ENCODE assay signal across 8 mouse cellular contexts in the genomic region with DNA sequence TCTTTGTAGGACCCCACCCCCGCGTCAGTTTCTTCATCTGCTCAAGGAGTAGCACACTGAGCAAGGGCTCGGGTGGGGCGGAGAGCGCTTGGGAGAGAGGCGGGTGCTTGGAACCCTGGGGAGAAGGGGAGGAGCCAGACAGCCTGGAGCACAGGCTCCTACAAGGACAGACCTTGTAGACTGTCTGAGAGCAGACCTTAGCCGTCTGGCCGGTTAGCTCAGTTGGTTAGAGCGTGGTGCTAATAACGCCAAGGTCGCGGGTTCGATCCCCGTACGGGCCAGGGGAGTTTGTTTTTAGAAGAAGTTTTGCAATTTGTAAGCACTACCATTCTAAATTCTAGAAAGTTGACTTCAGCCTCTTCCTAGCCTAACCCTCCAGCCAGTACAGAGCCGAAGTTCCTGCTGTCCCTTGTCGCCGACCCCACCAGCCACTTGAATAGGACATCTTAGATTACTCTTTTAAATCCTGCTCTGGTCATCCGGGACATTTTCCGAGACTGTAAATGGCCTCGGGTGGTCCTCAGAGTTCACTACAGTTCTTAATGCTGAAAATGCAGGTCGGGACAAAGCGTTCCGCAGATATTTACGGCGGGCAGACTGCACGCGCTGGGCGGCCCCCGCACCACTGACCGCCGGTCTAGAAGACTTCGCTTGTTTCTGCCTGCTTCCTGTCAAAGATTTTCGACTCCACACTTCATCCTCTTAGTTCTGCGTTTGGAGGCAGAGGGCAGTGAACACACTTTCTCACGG. TPM values are rescaled to one million over a fixed set of nuclear protein-coding genes. Genes with fewer than 3 reads are reported as not detected.
DNase-seq lines count a peak whose midpoint lies in the region; ATAC-seq and TF ChIP-seq lines count a peak whose summit lies in the region.

No protein-coding gene starts in this region.

- peak; percentile 93 for ATAC-seq in heart, embryonic 15.5 days (replicated peaks; ENCODE audit: insufficient number of reproducible peaks, insufficient read depth, low FRiP score, low read depth)
- peak; percentile 92 for ATAC-seq in liver, embryonic 15.5 days (ENCODE audit: insufficient read depth)
- peak; percentile 73 for ATAC-seq in neural tube, embryonic 12.5 days (ENCODE audit: low FRiP score, low read depth)

- peaks cover 52% of the 10 kb centered on the region for H3K27me3 ChIP-seq in forebrain, embryonic 10.5 days (ENCODE audit: poor library complexity, severe bottlenecking)
- H3K27me3 ChIP-seq in heart, embryonic 15.5 days: no peaks in the 10 kb centered on the region
- peaks cover 8% of the 10 kb centered on the region for H3K27me3 ChIP-seq in liver, embryonic 15.5 days
- H3K27me3 ChIP-seq in neural tube, embryonic 12.5 days (replicated peaks): peaks cover 6% of the 10 kb centered on the region; the same call in 1 of the 2 replicates
- H3K27me3 ChIP-seq in testis, adult 2 months (ENCODE audit: control insufficient read depth, insufficient read depth, low read length): no peaks in the 10 kb centered on the region

- peak overlapping the region; percentile 62 for H3K27ac ChIP-seq in forebrain, embryonic 10.5 days
- peak overlapping the region; percentile 89 for H3K27ac ChIP-seq in heart, embryonic 15.5 days
- H3K27ac ChIP-seq in liver, embryonic 15.5 days (replicated peaks): peak overlapping the region; percentile 85
- H3K27ac ChIP-seq in neural tube, embryonic 12.5 days: no peak overlapping the region
- H3K27ac ChIP-seq in testis, adult 2 months (ENCODE audit: control insufficient read depth, insufficient read depth, low read depth, low read length): peak overlapping the region; percentile 76

- H3K9ac ChIP-seq in heart, embryonic 15.5 days: peak overlapping the region; percentile 71
- H3K9ac ChIP-seq in liver, embryonic 15.5 days: peak overlapping the region; percentile 61
- H3K9ac ChIP-seq in neural tube, embryonic 12.5 days: peak overlapping the region; percentile 33

- no peaks in the 10 kb centered on the region for H3K36me3 ChIP-seq in forebrain, embryonic 10.5 days (replicated peaks)
- no peaks in the 10 kb centered on the region for H3K36me3 ChIP-seq in heart, embryonic 15.5 days
- no peaks in the 10 kb centered on the region for H3K36me3 ChIP-seq in liver, embryonic 15.5 days (replicated peaks)
- no peaks in the 10 kb centered on the region for H3K36me3 ChIP-seq in neural tube, embryonic 12.5 days
- H3K36me3 ChIP-seq in testis, adult 2 months (ENCODE audit: control insufficient read depth, insufficient read depth, low read length): no peaks in the 10 kb centered on the region; the same call in 1 of the 2 replicates

- peak overlapping the region; percentile 82 for H3K4me2 ChIP-seq in heart, embryonic 15.5 days
- peak overlapping the region; percentile 97 for H3K4me2 ChIP-seq in liver, embryonic 15.5 days
- H3K4me2 ChIP-seq in neural tube, embryonic 12.5 days (replicated peaks): peak overlapping the region; percentile 58

- peak; percentile 71 for DNase-seq in CD4-positive, CD25-positive, alpha-beta regulatory T cell, adult 2 months (ENCODE audit: low read depth, low spot score)
- DNase-seq in c-Kit-positive CD71-negative TER-119-negative erythroid progenitor cells, embryonic 14.5 days (ENCODE audit: low read depth): peak; percentile 97
- peak; percentile 94 for DNase-seq in forebrain, embryonic 10.5 days (ENCODE audit: extremely low spot score, low spot score)
- peak; percentile 96 to 97 for DNase-seq in kidney, postnatal 36 days

- peaks cover 45% of the 10 kb centered on the region for H3K4me1 ChIP-seq in forebrain, embryonic 10.5 days
- peaks cover 21% of the 10 kb centered on the region for H3K4me1 ChIP-seq in heart, embryonic 15.5 days (replicated peaks)
- H3K4me1 ChIP-seq in liver, embryonic 15.5 days (replicated peaks): peaks cover 48% of the 10 kb centered on the region
- peaks cover 11% of the 10 kb centered on the region; the same call in 1 of the 2 replicates for H3K4me1 ChIP-seq in neural tube, embryonic 12.5 days
- peaks cover 34% of the 10 kb centered on the region for H3K4me1 ChIP-seq in testis, adult 2 months (ENCODE audit: control insufficient read depth, insufficient read depth, low read length)

- peak; percentile 38; the same call in 1 of the 2 replicates for TF ChIP-seq POLR2A in testis, adult 2 months (IDR thresholded peaks at IDR 0.05; ENCODE audit: control insufficient read depth, low read depth, low read length)

- no peaks in the 10 kb centered on the region for H3K9me3 ChIP-seq in forebrain, embryonic 10.5 days
- no peaks in the 10 kb centered on the region for H3K9me3 ChIP-seq in heart, embryonic 15.5 days (replicated peaks)
- no peaks in the 10 kb centered on the region for H3K9me3 ChIP-seq in liver, embryonic 15.5 days (replicated peaks)
- H3K9me3 ChIP-seq in neural tube, embryonic 12.5 days: no peaks in the 10 kb centered on the region

- under 1% methylated on average over 36 of the region's 36 CpGs for WGBS in forebrain, embryonic 10.5 days
- WGBS in heart, embryonic 15.5 days: under 1% methylated on average over 36 of the region's 36 CpGs
- under 1% methylated on average over 36 of the region's 36 CpGs for WGBS in liver, embryonic 15.5 days (ENCODE audit: insufficient replicate concordance)
- WGBS in neural tube, embryonic 12.5 days: under 1% methylated on average over 36 of the region's 36 CpGs

- TF ChIP-seq CTCF in testis, adult 2 months (IDR thresholded peaks at IDR 0.05; ENCODE audit: control insufficient read depth, insufficient read depth, insufficient replicate concordance, low read depth, low read length): no peak

- H3K4me3 ChIP-seq in forebrain, embryonic 10.5 days: peak overlapping the region; percentile 59
- peak overlapping the region; percentile 69 for H3K4me3 ChIP-seq in heart, embryonic 15.5 days
- H3K4me3 ChIP-seq in liver, embryonic 15.5 days (replicated peaks): peak overlapping the region; percentile 65
- peak overlapping the region; percentile 45 for H3K4me3 ChIP-seq in neural tube, embryonic 12.5 days
- H3K4me3 ChIP-seq in testis, adult 2 months (ENCODE audit: control insufficient read depth, low read depth, low read length): peak overlapping the region; percentile 80

RNA-seq across cellular contexts. Expression of a gene that starts 4.6 kb away (rescaled TPM):
- polyA plus RNA-seq in forebrain, embryonic 10.5 days (2016; fragmentation: Nextera tagmentation; extraction: Ambion mirVana): 11.7 and 12.0 TPM in 2 replicates
- 3.0 and 4.0 TPM in 2 replicates for polyA plus RNA-seq in heart, embryonic 15.5 days (2015; fragmentation: Nextera tagmentation; extraction: Ambion mirVana)
- 0.22 TPM in 2 replicates for polyA plus RNA-seq in liver, embryonic 15.5 days (2015; fragmentation: Nextera tagmentation; extraction: Ambion mirVana)
- polyA plus RNA-seq in neural tube, embryonic 12.5 days (2016; fragmentation: Nextera tagmentation; extraction: Ambion mirVana): 9.7 and 10.2 TPM in 2 replicates
- polyA plus RNA-seq in testis, adult 2 months (2012; rRNA removed): 96.9 and 102 TPM in 2 replicates

RNA-seq across cellular contexts. Expression of a gene that starts 4.7 kb away (rescaled TPM):
- polyA plus RNA-seq in forebrain, embryonic 10.5 days (2016; fragmentation: Nextera tagmentation; extraction: Ambion mirVana): 4.2 and 5.2 TPM in 2 replicates
- 4.5 and 5.9 TPM in 2 replicates for polyA plus RNA-seq in heart, embryonic 15.5 days (2015; fragmentation: Nextera tagmentation; extraction: Ambion mirVana)
- 1.7 and 1.8 TPM in 2 replicates for polyA plus RNA-seq in liver, embryonic 15.5 days (2015; fragmentation: Nextera tagmentation; extraction: Ambion mirVana)
- 5.7 and 5.9 TPM in 2 replicates for polyA plus RNA-seq in neural tube, embryonic 12.5 days (2016; fragmentation: Nextera tagmentation; extraction: Ambion mirVana)
- 5.3 and 6.1 TPM in 2 replicates for polyA plus RNA-seq in testis, adult 2 months (2012; rRNA removed)

RNA-seq across cellular contexts. Expression of a gene that starts 43.6 kb away (rescaled TPM):
- 99.6 and 106 TPM in 2 replicates for polyA plus RNA-seq in forebrain, embryonic 10.5 days (2016; fragmentation: Nextera tagmentation; extraction: Ambion mirVana)
- 55.2 and 64.2 TPM in 2 replicates for polyA plus RNA-seq in heart, embryonic 15.5 days (2015; fragmentation: Nextera tagmentation; extraction: Ambion mirVana)
- 49.9 and 56.6 TPM in 2 replicates for polyA plus RNA-seq in liver, embryonic 15.5 days (2015; fragmentation: Nextera tagmentation; extraction: Ambion mirVana)
- 65.3 and 68.3 TPM in 2 replicates for polyA plus RNA-seq in neural tube, embryonic 12.5 days (2016; fragmentation: Nextera tagmentation; extraction: Ambion mirVana)
- polyA plus RNA-seq in testis, adult 2 months (2012; rRNA removed): 13.4 and 13.6 TPM in 2 replicates

RNA-seq across cellular contexts. Expression of a gene that starts 43.8 kb away (rescaled TPM):
- 6.6 and 7.2 TPM in 2 replicates for polyA plus RNA-seq in forebrain, embryonic 10.5 days (2016; fragmentation: Nextera tagmentation; extraction: Ambion mirVana)
- 2.0 and 3.2 TPM in 2 replicates for polyA plus RNA-seq in heart, embryonic 15.5 days (2015; fragmentation: Nextera tagmentation; extraction: Ambion mirVana)
- 1.6 and 1.8 TPM in 2 replicates for polyA plus RNA-seq in liver, embryonic 15.5 days (2015; fragmentation: Nextera tagmentation; extraction: Ambion mirVana)
- 7.2 and 7.6 TPM in 2 replicates for polyA plus RNA-seq in neural tube, embryonic 12.5 days (2016; fragmentation: Nextera tagmentation; extraction: Ambion mirVana)
- polyA plus RNA-seq in testis, adult 2 months (2012; rRNA removed): 7.1 and 7.4 TPM in 2 replicates
